Mouse (Mus musculus): ENCODE results near the gene Slc44a1. TPM values are rescaled to one million over a fixed set of nuclear protein-coding genes. Genes with fewer than 3 reads are reported as not detected.

Gene Slc44a1
- total RNA-seq, 2 experiments from 2014 or later, result 21.5 to 21.7 TPM

- peak; percentile 72 for ATAC-seq (replicated peaks; ENCODE audit: low FRiP score, low TSS enrichment, poor library complexity, severe bottlenecking)
These were observed 19.5 kb downstream of the Slc44a1 start for GRCm38 (mm10) chr4:53459697-53460096.

- no peak for ATAC-seq (replicated peaks; ENCODE audit: low FRiP score, low TSS enrichment, poor library complexity, severe bottlenecking)
These were observed 20.8 kb downstream of the Slc44a1 start for GRCm38 (mm10) chr4:53461026-53461425.

GRCm38 (mm10) chr4:53462069-53462468 is 21.9 kb downstream of the Slc44a1 start:
- no peak for ATAC-seq (replicated peaks; ENCODE audit: low FRiP score, low TSS enrichment, poor library complexity, severe bottlenecking)

GRCm38 (mm10) chr4:53462505-53463251 is 22.5 kb downstream of the Slc44a1 start:
- no peak for ATAC-seq (replicated peaks; ENCODE audit: low FRiP score, low TSS enrichment, poor library complexity, severe bottlenecking)

- no peak for ATAC-seq (replicated peaks; ENCODE audit: low FRiP score, low TSS enrichment, poor library complexity, severe bottlenecking)
These were observed 25.7 kb downstream of the Slc44a1 start for GRCm38 (mm10) chr4:53465887-53466286.

- 0 out of 2 replicates have a peak, but pooled peaks have one; percentile 55 for ATAC-seq (replicated peaks; ENCODE audit: low FRiP score, low TSS enrichment, poor library complexity, severe bottlenecking)
These were observed 28.8 kb downstream of the Slc44a1 start for GRCm38 (mm10) chr4:53469007-53469406.

- no peak for ATAC-seq (replicated peaks; ENCODE audit: low FRiP score, low TSS enrichment, poor library complexity, severe bottlenecking)
These were observed 33.9 kb downstream of the Slc44a1 start for GRCm38 (mm10) chr4:53474109-53474508.

- ATAC-seq (replicated peaks; ENCODE audit: low FRiP score, low TSS enrichment, poor library complexity, severe bottlenecking), result no peak
These were observed 35.2 kb downstream of the Slc44a1 start for GRCm38 (mm10) chr4:53475230-53475952.

GRCm38 (mm10) chr4:53478644-53479043 is 38.4 kb downstream of the Slc44a1 start:
- peak; percentile 78 for ATAC-seq (replicated peaks; ENCODE audit: low FRiP score, low TSS enrichment, poor library complexity, severe bottlenecking)

- ATAC-seq (replicated peaks; ENCODE audit: low FRiP score, low TSS enrichment, poor library complexity, severe bottlenecking), result no peak
These were observed 47.3 kb downstream of the Slc44a1 start for GRCm38 (mm10) chr4:53487216-53488188.

GRCm38 (mm10) chr4:53488803-53489202 is 48.6 kb downstream of the Slc44a1 start:
- peak; percentile 55 for ATAC-seq (replicated peaks; ENCODE audit: low FRiP score, low TSS enrichment, poor library complexity, severe bottlenecking)

- 0 out of 2 replicates have a peak, but pooled peaks have one; percentile 1 for ATAC-seq (replicated peaks; ENCODE audit: low FRiP score, low TSS enrichment, poor library complexity, severe bottlenecking)
These were observed 50.2 kb downstream of the Slc44a1 start for GRCm38 (mm10) chr4:53490371-53490770.

- peak; percentile 79 for ATAC-seq (replicated peaks; ENCODE audit: low FRiP score, low TSS enrichment, poor library complexity, severe bottlenecking)
These were observed 51.1 kb downstream of the Slc44a1 start for GRCm38 (mm10) chr4:53491269-53491668.

GRCm38 (mm10) chr4:53495646-53496045 is 55.4 kb downstream of the Slc44a1 start:
- ATAC-seq (replicated peaks; ENCODE audit: low FRiP score, low TSS enrichment, poor library complexity, severe bottlenecking), result no peak

- ATAC-seq (replicated peaks; ENCODE audit: low FRiP score, low TSS enrichment, poor library complexity, severe bottlenecking), result no peak
These were observed 62.6 kb downstream of the Slc44a1 start for GRCm38 (mm10) chr4:53502764-53503163.

GRCm38 (mm10) chr4:53512131-53512916 is 72.1 kb downstream of the Slc44a1 start:
- no peak for ATAC-seq (replicated peaks; ENCODE audit: low FRiP score, low TSS enrichment, poor library complexity, severe bottlenecking)

- no peak for ATAC-seq (replicated peaks; ENCODE audit: low FRiP score, low TSS enrichment, poor library complexity, severe bottlenecking)
These were observed 73.3 kb downstream of the Slc44a1 start for GRCm38 (mm10) chr4:53513276-53514081.

GRCm38 (mm10) chr4:53516011-53516532 is 75.9 kb downstream of the Slc44a1 start:
- ATAC-seq (replicated peaks; ENCODE audit: low FRiP score, low TSS enrichment, poor library complexity, severe bottlenecking), result 0 out of 2 replicates have a peak, but pooled peaks have one; percentile 26

Data from megakaryocyte-erythroid progenitor cell, adult 5-6 weeks (primary cell).